Mouse (Mus musculus): ENCODE measurements around the gene Ndufb6. TPM values are rescaled to one million over a fixed set of nuclear protein-coding genes. Genes with fewer than 3 reads are reported as not detected.

Gene Ndufb6
- total RNA-seq, 1 experiment, result 270 TPM

DNA sequence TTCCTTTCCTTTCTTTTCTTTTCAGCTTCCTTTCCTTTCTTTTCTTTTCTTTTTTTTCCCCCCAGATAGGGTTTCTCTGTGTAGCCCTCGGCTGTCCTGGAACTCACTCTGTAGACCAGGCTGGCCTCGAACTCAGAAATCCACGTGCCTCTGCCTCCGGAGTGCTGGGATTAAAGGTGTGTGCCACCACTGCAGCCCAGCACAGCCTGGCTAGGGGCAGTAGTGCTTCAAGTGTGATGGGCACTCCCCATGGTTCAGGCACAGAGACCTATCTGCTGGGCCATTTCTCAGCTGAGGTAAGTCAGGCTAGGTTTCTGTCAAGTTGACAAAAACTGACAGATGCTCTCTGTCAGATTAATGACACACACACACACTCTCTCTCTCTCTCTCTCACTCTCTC, 36.2 kb downstream of the Ndufb6 start:
- Histone ChIP-seq H3K36me3 (ENCODE audit: control insufficient read depth, insufficient read depth, low read length, poor library complexity, severe bottlenecking) (no peaks in the 10 kb centered on the region), H3K27ac (ENCODE audit: insufficient read depth, low read depth, low read length, poor library complexity, severe bottlenecking) (no peak overlapping the region), H3K4me3 (ENCODE audit: insufficient read depth in 1 of 2, low read depth in 1 of 2, low read length in 2 of 2, poor library complexity in 1 of 2, severe bottlenecking in 1 of 2) (no peak overlapping the region), H3K9ac (ENCODE audit: insufficient read depth, low read depth, low read length, poor library complexity, severe bottlenecking) (no peak overlapping the region), H3K4me1 (ENCODE audit: control insufficient read depth in 2 of 2, insufficient read depth in 2 of 2, low read length in 2 of 2, poor library complexity in 1 of 2) (peaks cover 2 to 14% of the 10 kb centered on the region in 2 experiments; a peak in 2 of 4 replicates), H3K9me3 (ENCODE audit: control insufficient read depth, insufficient read depth, low read depth, low read length) (no peaks in the 10 kb centered on the region)
- no peak for TF ChIP-seq ZNF384 (IDR thresholded peaks at IDR 0.05; ENCODE audit: low read depth, low read length)
- DNase-seq (ENCODE audit: low read depth, low spot score), result no peak
- in situ Hi-C loops (cut with MboI; ENCODE audit: low sequenced_read_pairs in 2 of 2, unreplicated experiment in 2 of 2), result no loop called here

- DNase-seq (ENCODE audit: low read depth, low spot score), result no peak
- Histone ChIP-seq H3K36me3 (ENCODE audit: control insufficient read depth, insufficient read depth, low read length, poor library complexity, severe bottlenecking) (no peaks in the 10 kb centered on the region), H3K9ac (ENCODE audit: insufficient read depth, low read depth, low read length, poor library complexity, severe bottlenecking) (no peak overlapping the region), H3K4me1 (ENCODE audit: control insufficient read depth in 2 of 2, insufficient read depth in 2 of 2, low read length in 2 of 2, poor library complexity in 1 of 2) (peaks cover 2 to 15% of the 10 kb centered on the region in 2 experiments; a peak in 2 of 4 replicates), H3K9me3 (ENCODE audit: control insufficient read depth, insufficient read depth, low read depth, low read length) (no peaks in the 10 kb centered on the region), H3K27ac (ENCODE audit: insufficient read depth, low read depth, low read length, poor library complexity, severe bottlenecking) (no peak overlapping the region), H3K4me3 (ENCODE audit: insufficient read depth in 1 of 2, low read depth in 1 of 2, low read length in 2 of 2, poor library complexity in 1 of 2, severe bottlenecking in 1 of 2) (no peak overlapping the region)
- in situ Hi-C loops (cut with MboI; ENCODE audit: low sequenced_read_pairs in 2 of 2, unreplicated experiment in 2 of 2), result no loop called here
- no peak for TF ChIP-seq MAFK (IDR thresholded peaks at IDR 0.05; ENCODE audit: insufficient read depth, low read depth, low read length)
- TF ChIP-seq CHD2 (IDR thresholded peaks at IDR 0.05; ENCODE audit: low read depth, low read length), result no peak
- TF ChIP-seq ZNF384 (IDR thresholded peaks at IDR 0.05; ENCODE audit: low read depth, low read length), result no peak
- no peak for TF ChIP-seq ZC3H11A (IDR thresholded peaks at IDR 0.05; ENCODE audit: borderline replicate concordance, low read depth, low read length)
- TF ChIP-seq HCFC1 (IDR thresholded peaks at IDR 0.05; ENCODE audit: borderline replicate concordance, insufficient read depth, low read length), result no peak
Observed at GRCm38 (mm10) chr4:40241928-40242327, 37.3 kb downstream of the Ndufb6 start.

DNA sequence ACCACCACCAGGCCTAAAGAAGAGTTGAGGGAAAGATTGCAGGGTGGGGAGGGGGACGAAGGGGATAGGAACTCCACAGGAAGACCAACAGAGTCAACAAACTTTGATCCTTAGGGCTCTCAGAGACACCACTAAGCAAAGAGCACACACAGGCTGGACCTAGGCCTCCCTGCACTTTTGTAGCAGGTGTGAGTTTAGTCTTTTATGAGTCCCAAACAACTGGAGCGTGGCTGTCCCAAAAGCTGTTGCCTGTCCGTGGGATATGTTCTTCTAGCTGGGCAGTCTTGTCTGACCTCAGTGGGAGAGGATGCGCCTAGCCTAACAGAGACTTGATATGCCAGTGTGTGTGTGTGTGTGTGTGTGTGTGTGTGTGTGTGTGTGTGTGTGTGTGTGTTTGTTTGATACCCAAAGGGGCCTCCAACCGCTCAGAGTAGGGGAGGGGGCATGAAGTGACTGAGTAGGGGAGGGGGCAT, 38.9 kb downstream of the Ndufb6 start:
- no peaks in the 10 kb centered on the region for H3K9me3 ChIP-seq (ENCODE audit: control insufficient read depth, insufficient read depth, low read depth, low read length)
- no peak for DNase-seq (ENCODE audit: low read depth, low spot score)
- H3K4me1 ChIP-seq (ENCODE audit: control insufficient read depth in 2 of 2, insufficient read depth in 2 of 2, low read length in 2 of 2, poor library complexity in 1 of 2), result peaks cover 2 to 22% of the 10 kb centered on the region in 2 experiments; a peak in 2 of 4 replicates
- no peaks in the 10 kb centered on the region for H3K36me3 ChIP-seq (ENCODE audit: control insufficient read depth, insufficient read depth, low read length, poor library complexity, severe bottlenecking)
- H3K9ac ChIP-seq (ENCODE audit: insufficient read depth, low read depth, low read length, poor library complexity, severe bottlenecking), result peak overlapping the region; percentile 33; the same call in 1 of the 2 replicates
- H3K4me3 ChIP-seq (ENCODE audit: insufficient read depth in 1 of 2, low read depth in 1 of 2, low read length in 2 of 2, poor library complexity in 1 of 2, severe bottlenecking in 1 of 2), result peak overlapping the region; percentile 50 to 57
- no peak overlapping the region for H3K27ac ChIP-seq (ENCODE audit: insufficient read depth, low read depth, low read length, poor library complexity, severe bottlenecking)
- in situ Hi-C loops (cut with MboI; ENCODE audit: low sequenced_read_pairs in 2 of 2, unreplicated experiment in 2 of 2), result no loop called here
- TF ChIP-seq ZC3H11A (IDR thresholded peaks at IDR 0.05; ENCODE audit: borderline replicate concordance, low read depth, low read length) (no peak), MAFK (IDR thresholded peaks at IDR 0.05; ENCODE audit: insufficient read depth, low read depth, low read length) (no peak), ZNF384 (IDR thresholded peaks at IDR 0.05; ENCODE audit: low read depth, low read length) (no peak), HCFC1 (IDR thresholded peaks at IDR 0.05; ENCODE audit: borderline replicate concordance, insufficient read depth, low read length) (no peak), CHD2 (IDR thresholded peaks at IDR 0.05; ENCODE audit: low read depth, low read length) (no peak)

GRCm38 (mm10) chr4:40239409-40240271, 39.6 kb downstream of the Ndufb6 start, which contains the start of gene Ddx58:
Ddx58 (minus strand) TSS chr4:40239828.
- H3K27ac ChIP-seq (ENCODE audit: insufficient read depth, low read depth, low read length, poor library complexity, severe bottlenecking), result peak within 1 kb of the TSS; percentile 69
- H3K36me3 ChIP-seq (ENCODE audit: control insufficient read depth, insufficient read depth, low read length, poor library complexity, severe bottlenecking), result no peaks in the 10 kb centered on the region
- in situ Hi-C loops (cut with MboI; ENCODE audit: low sequenced_read_pairs in 2 of 2, unreplicated experiment in 2 of 2), result no loop called here
- TF ChIP-seq CHD2 (IDR thresholded peaks at IDR 0.05; ENCODE audit: low read depth, low read length) (no peak), ZC3H11A (IDR thresholded peaks at IDR 0.05; ENCODE audit: borderline replicate concordance, low read depth, low read length) (no peak), MAFK (IDR thresholded peaks at IDR 0.05; ENCODE audit: insufficient read depth, low read depth, low read length) (no peak), HCFC1 (IDR thresholded peaks at IDR 0.05; ENCODE audit: borderline replicate concordance, insufficient read depth, low read length) (no peak), ZNF384 (IDR thresholded peaks at IDR 0.05; ENCODE audit: low read depth, low read length) (no peak)
- DNase-seq (ENCODE audit: low read depth, low spot score), result no peak
- peak within 1 kb of the TSS; percentile 52 to 57 for H3K4me3 ChIP-seq (ENCODE audit: insufficient read depth in 1 of 2, low read depth in 1 of 2, low read length in 2 of 2, poor library complexity in 1 of 2, severe bottlenecking in 1 of 2)
- H3K4me1 ChIP-seq (ENCODE audit: control insufficient read depth in 2 of 2, insufficient read depth in 2 of 2, low read length in 2 of 2, poor library complexity in 1 of 2), result peaks cover 5 to 25% of the 10 kb centered on the region in 2 experiments
- no peaks in the 10 kb centered on the region for H3K9me3 ChIP-seq (ENCODE audit: control insufficient read depth, insufficient read depth, low read depth, low read length)
- H3K9ac ChIP-seq (ENCODE audit: insufficient read depth, low read depth, low read length, poor library complexity, severe bottlenecking), result peak within 1 kb of the TSS; percentile 40; the same call in 1 of the 2 replicates

Measured in ES-E14 (cell line).